Comparison of ENCODE assay signal across 18 mouse cellular contexts in the genomic region with DNA sequence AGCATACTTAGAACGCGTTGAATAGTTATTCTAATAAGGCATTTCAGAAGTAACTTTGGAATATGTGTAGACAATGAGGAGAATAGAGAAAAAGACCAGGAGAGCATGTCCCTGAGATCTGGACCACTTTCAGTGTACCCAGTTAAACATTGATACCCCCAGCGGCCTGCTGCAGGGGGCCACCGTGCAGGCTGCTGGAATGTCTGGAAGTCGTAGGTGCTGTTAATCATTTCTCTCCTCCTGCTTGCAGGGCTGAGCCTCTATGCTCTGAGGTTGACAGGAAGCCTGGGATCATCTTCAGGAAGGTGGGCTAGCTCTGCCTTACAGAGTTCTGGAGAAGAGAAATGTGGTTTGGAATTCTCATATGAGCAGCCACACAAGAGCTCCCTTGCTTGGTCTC.
A peak's percentile ranks its signal among the peaks of the same experiment; 100 is the strongest.
DNase-seq lines count a peak whose midpoint lies in the region; ATAC-seq lines count a peak whose summit lies in the region.
"Had no signal": no experiment of that assay in that cellular context is flagged by ENCODE, and none has a peak within 500 bp of the region (broad histone marks: within the 10 kb centered on the region; RNA-seq: fewer than 3 reads in every experiment).

No protein-coding gene starts in this region.

- no peaks in the 10 kb centered on the region for H3K4me1 ChIP-seq in forebrain, embryonic 11.5 days (replicated peaks; ENCODE audit: control insufficient read depth, insufficient read depth, low read length)

- no peak overlapping the region for H3K4me3 ChIP-seq in forebrain, embryonic 11.5 days (ENCODE audit: low read depth, low read length)
- H3K4me3 ChIP-seq: embryonic facial prominence, embryonic 13.5 days; heart, embryonic 10.5 days; hindbrain, embryonic 13.5 days had no signal

- H3K9me3 ChIP-seq in forebrain, embryonic 11.5 days (ENCODE audit: control insufficient read depth, low read length): no peaks in the 10 kb centered on the region
- H3K9me3 ChIP-seq: embryonic facial prominence, embryonic 13.5 days; heart, embryonic 10.5 days; hindbrain, embryonic 13.5 days had no signal

- 86% methylated on average over 5 of the region's 5 CpGs for WGBS in forebrain, embryonic 11.5 days

- no peak overlapping the region for H3K27ac ChIP-seq in forebrain, embryonic 11.5 days (ENCODE audit: low read depth, low read length)
- H3K27ac ChIP-seq: embryonic facial prominence, embryonic 13.5 days; heart, embryonic 10.5 days; hindbrain, embryonic 13.5 days had no signal

- intact Hi-C loops in heart, postnatal 14 days (cut with DNase I): no loop called here

- ATAC-seq in forebrain, embryonic 11.5 days (replicated peaks; ENCODE audit: low FRiP score): no peak
- ATAC-seq: forebrain, embryonic 14.5 days had no signal

- no peaks in the 10 kb centered on the region for H3K36me3 ChIP-seq in forebrain, embryonic 11.5 days (ENCODE audit: control insufficient read depth, insufficient read depth, low read length)
- H3K36me3 ChIP-seq: embryonic facial prominence, embryonic 13.5 days; hindbrain, embryonic 13.5 days had no signal

- peak; percentile 73 for DNase-seq in kidney, adult 18-20 months
- peak; percentile 90 for DNase-seq in kidney, adult 9 months
- peak; percentile 51 for DNase-seq in kidney, postnatal 10 days
- peak; percentile 42 to 56 for DNase-seq in kidney, postnatal 4 days
- DNase-seq in heart, postnatal 14 days: no peak
- DNase-seq in layer of hippocampus, adult 8-10 months (ENCODE audit: low spot score in 2 of 2): no peak
- DNase-seq in forebrain, embryonic 11.5 days (ENCODE audit: low spot score): no peak
- DNase-seq: adrenal gland, adult 8-10 months; adrenal gland, postnatal 36 days; cerebellum, adult 11 months; cerebellum, adult 9-11 months; cerebellum, postnatal 36 days; heart, adult 18-20 months; heart, postnatal 10 days had no signal

- H3K9ac ChIP-seq in forebrain, embryonic 11.5 days (ENCODE audit: low read length): no peak overlapping the region
- H3K9ac ChIP-seq: embryonic facial prominence, embryonic 13.5 days; hindbrain, embryonic 13.5 days had no signal

- H3K4me2 ChIP-seq in forebrain, embryonic 11.5 days (ENCODE audit: low read depth, low read length, severe bottlenecking): no peak overlapping the region
- H3K4me2 ChIP-seq: embryonic facial prominence, embryonic 13.5 days; hindbrain, embryonic 13.5 days had no signal

- no peaks in the 10 kb centered on the region for H3K27me3 ChIP-seq in forebrain, embryonic 11.5 days (ENCODE audit: control insufficient read depth, insufficient read depth, low read length)
- H3K27me3 ChIP-seq: embryonic facial prominence, embryonic 13.5 days; hindbrain, embryonic 13.5 days had no signal

Comparison
In these comparisons a context has a peak if more than half of its experiments do, and no peak if none do; other contexts are left out.
1. DNase-seq: peak in kidney, adult 18-20 months (single experiment), kidney, adult 9 months (single experiment), kidney, postnatal 10 days (single experiment) and kidney, postnatal 4 days (2 of 2); none in heart, postnatal 14 days (0 of 2), layer of hippocampus, adult 8-10 months (0 of 2) and forebrain, embryonic 11.5 days (single experiment).